Mouse (Mus musculus) heart, adult 18-20 months (tissue): Measurements from ENCODE around the gene Klkb1. TPM values are rescaled to one million over a fixed set of nuclear protein-coding genes. Genes with fewer than 3 reads are reported as not detected.
"Not testable (repeated sequence)": the region's sequence is repeated elsewhere in the genome, so short reads cannot be mapped to it uniquely, and the experiment has no call there.

Experiments used
- DNase-seq, 2 experiments: peaks; one replicate each; pipeline ENCODE4 v3.0.0; 2021 to 2022; ENCODE audit warnings: mixed read lengths in 1 of 2
- long read RNA-seq, 2 experiments: library from polyadenylated mRNA; stranded (forward); transcript quantifications; one replicate each; pipeline ENCODE4 v2.0.0; 2021
- total RNA-seq, 2 experiments: library from RNA; stranded (reverse); gene quantifications; 2 replicates each; pipeline ENCODE4 v1.2.3; 2021

Gene Klkb1
- not detected for total RNA-seq
- long read RNA-seq, experiment 1 = 0 reads
- long read RNA-seq, experiment 2 = 0 reads

GRCm38 (mm10) chr8:45294687-45295086 is at the start of gene Klkb1:
Gene Klkb1 (minus strand): TSS chr8:45294859.
- no peak for DNase-seq

- DNase-seq = no peak
Observed at GRCm38 (mm10) chr8:45344298-45344697, 49.6 kb upstream of the Klkb1 start.

GRCm38 (mm10) chr8:45341630-45342628 is 47.3 kb upstream of the Klkb1 start:
- no peak for DNase-seq

GRCm38 (mm10) chr8:45333493-45333892 is 38.8 kb upstream of the Klkb1 start:
- DNase-seq = peak; percentile 49 to 57

DNA sequence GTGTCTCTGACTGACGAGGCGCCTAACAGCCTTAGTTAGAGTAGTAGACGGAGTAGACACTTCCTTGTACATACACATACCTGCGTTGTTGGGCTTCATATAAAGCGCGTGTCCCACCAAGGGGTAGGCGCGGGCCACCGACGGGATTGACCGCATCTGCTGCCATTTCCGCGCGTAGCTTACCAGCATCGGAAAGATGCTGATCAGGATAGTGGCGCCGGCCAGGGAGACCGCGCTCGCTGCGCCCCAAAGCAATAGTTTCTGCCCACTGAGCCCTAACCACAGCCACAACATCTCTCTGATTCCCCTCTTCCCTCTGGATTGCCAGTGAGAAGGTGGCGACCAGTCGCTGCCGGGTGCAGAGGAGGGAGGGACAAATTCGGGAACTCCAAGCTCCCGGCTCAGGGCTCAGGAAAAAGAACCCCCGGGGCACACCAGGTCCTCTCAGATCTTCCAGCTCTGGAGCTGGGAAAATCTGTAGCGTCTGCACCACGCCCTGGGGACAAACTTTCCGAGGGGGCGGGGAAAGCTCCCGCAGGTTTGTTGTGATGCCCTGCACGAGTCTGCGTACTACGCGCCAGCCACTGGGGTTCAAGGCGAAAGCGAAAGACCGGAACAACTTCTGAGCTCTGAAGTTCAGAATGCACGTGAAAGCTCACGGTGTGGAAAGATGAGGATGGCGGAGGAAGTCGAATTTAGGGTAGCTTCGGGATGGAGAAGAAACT is 38.2 kb upstream of the Klkb1 start, which contains the start of gene Cyp4v3:
TSS of gene Cyp4v3 (minus strand) at position 532 of the 725 bp plus-strand sequence.
- peak; percentile 84 to 90 for DNase-seq

- DNase-seq = no peak
Observed at GRCm38 (mm10) chr8:45330856-45331255, 36.2 kb upstream of the Klkb1 start.

DNA sequence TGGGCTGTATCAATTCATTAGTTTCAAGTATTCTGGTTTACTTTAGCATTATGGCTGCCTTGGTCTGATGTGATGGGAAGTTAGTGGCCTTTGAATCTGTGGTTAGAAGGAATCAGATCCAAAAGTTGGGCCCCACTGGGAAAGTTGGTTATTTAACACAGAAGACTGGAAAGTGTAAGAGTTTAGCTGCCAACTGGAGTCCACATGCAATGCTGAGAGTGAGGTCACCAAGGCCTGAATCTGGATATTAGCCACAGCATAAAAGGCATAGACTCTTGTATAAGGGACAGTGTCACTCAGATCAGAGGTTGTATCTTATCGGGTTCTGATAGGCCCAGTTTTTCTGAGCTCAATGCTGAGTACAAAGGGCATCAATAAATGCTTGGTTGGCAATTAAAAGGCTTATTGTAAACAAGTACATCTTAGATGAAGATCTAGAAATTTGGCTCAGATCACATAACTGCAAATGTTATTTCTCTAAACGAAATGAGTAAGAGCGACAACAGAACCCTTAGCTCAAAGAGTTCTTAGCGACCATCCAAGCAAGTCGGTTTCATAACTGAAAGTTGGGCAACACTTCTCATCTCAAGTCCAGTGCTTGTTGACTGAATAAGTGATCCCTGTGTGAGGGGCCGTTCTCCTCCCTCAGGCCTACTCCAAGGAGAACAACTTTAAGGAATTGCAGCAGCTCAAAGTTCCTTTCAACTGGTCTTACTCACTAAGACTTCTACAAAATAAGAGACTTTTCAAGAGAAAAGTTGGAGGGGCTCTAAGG is 34.7 kb upstream of the Klkb1 start:
- DNase-seq = peak; percentile 15 to 33

DNA sequence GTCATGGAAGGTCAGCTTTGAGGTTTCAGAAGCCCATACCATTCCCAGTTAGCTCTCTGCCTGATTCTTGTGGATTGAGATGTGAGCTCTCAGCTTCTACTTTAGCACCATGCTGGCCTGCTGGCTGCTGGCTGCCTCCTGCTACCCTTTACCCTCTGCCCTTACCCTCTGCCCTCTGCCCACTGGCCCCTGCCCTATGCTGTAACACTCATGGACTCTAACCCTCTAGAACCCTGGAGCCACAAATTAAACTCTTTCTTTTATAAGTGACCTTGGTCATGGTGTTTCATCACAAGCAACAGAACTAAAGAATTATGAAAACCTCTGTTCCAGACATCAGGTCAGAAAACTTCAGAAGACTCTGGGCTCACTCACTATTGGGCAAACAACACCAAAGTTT is 32.4 kb upstream of the Klkb1 start:
- not testable (repeated sequence) for DNase-seq

DNA sequence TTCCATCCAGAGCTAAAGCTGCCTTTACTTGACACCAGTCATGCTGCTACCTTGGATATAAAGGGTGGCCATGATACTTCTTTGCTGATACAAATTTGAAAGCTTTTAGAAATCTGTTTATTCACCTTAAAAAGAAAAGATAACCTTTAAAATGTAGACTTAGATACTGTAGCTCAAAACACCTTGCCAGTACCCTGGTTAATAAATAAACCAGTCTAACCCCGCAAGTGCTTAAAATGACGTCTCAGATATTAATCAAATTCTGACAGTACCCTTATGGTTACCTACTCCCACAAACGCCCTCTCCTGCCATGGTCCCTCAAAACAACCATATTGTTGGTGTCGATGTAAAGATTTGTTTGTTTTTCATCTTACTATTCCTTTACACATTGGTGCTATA is 29.5 kb upstream of the Klkb1 start:
- no peak for DNase-seq

GRCm38 (mm10) chr8:45321365-45321764 is 26.7 kb upstream of the Klkb1 start:
- no peak for DNase-seq

DNA sequence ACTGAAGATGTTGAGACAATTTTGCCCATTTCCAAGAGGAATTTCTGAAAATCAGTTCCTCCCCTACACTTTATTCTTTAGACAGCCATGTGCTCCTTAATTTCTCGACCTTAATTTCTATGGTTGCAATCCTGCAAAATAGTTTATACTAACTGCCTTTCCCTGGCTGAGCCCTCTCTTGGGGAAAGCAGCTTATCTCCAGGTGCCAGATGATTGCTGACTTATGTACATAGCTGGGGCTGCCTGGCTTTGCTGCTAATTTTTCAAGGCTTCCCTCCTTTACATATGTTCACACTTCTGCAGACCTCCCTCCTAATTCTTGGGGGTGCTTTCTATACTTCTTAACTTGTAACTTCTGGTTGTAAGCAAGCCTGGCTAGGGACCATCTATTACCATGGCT is 26.3 kb upstream of the Klkb1 start:
- no peak for DNase-seq

DNA sequence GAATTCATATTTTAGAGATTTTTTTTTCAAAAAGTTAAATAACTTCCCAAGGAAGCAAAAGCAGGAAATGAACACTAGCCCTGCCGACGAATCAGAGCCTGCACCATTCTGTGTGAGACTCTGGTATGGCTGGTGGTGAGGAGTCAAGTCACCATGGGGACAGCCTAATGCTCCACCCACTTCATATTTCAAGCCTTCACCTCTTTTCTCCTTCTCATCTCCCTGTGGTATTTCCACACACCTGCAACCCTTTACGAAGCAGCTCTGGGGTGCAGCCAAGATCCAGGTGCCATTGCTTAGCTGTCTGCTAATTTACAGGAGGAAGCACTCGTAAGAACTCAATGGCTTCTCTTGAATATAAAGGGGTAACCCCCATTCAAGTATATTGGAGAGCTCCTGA is 16.3 kb upstream of the Klkb1 start:
- no peak for DNase-seq

DNA sequence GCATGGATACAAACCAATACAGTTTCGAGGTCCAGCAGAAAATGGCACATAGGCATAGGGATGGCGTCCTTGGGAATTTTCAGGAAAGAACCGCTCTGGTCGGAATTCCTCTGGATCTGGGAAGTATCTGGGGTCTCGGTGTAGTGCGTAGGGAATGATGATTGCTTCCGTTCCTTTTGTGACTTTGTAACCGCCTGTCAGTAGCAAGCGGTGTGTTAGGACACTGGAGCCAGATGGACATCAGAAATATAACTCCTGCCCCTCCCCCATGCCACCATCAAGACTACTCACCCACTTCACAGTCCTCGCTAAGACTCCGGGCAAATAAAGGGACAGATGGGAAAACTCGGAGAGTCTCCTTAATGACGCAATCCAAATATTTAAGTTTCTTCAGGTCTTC is 13.7 kb upstream of the Klkb1 start, which contains the start of gene Gm45753:
TSS of gene Gm45753 (minus strand) at position 101 of the 400 bp plus-strand sequence.
- no peak for DNase-seq

DNA sequence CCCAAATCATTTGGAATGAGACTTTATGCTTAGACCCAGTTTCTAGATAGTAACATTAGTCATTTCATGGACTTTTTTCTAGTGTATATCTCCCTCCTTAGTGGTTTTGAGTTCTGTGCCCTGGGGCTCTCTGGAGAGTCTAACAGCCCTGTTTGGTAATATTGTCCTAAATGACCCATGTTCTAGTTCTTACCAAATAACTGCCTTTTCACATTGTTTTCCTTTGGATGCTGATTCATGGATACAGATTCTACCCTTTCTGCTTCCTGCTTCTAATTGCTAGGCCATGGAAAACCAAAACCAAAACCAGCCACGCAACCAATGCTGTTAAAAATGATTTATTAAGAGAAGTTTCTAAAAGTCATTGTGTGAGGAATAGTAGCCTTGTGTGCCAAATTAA is 10.8 kb upstream of the Klkb1 start:
- DNase-seq = no peak

GRCm38 (mm10) chr8:45304354-45304753 is 9.7 kb upstream of the Klkb1 start:
- DNase-seq = no peak

DNA sequence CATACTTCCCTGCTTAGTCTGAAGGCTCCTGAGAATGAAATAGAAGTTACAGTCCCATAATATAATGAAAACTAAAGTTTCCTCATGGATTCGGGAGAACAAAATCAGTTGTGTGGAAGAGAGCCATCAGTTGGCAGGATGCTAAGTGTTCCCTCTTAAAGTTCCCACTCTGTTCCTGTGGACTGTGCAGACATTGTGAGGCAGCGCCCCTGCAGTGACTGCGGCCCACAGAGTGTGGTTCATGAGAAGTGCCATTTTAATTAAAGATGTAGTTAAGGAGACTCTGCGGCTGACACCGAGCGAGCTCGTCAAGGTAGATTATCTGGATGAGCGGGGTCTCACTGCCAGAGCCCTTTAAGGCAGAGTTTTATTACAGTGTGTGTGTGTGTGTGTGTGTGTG is 7.7 kb upstream of the Klkb1 start:
- DNase-seq = no peak

DNA sequence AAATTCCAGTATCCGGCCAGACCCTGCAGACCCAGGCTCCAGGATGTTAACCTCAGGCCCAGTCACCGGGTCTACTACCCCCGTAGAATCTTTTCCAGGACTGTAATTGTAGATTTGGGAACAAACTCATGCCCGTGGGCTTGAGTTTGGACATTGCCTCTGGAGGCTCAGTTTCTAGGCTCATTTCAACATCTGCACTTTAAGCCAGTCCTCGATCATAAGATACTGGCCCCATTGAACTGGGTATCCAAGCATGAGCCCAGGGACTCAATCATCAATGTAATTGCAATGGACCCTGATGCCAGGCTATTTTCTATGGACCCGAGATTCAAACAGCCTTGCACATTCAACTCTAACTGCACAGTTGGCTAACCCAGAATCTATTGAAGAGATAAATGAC is 617 bp upstream of the Klkb1 start:
- DNase-seq = no peak

- DNase-seq = no peak
Observed at GRCm38 (mm10) chr8:45291790-45292189, 2.9 kb downstream of the Klkb1 start.

DNA sequence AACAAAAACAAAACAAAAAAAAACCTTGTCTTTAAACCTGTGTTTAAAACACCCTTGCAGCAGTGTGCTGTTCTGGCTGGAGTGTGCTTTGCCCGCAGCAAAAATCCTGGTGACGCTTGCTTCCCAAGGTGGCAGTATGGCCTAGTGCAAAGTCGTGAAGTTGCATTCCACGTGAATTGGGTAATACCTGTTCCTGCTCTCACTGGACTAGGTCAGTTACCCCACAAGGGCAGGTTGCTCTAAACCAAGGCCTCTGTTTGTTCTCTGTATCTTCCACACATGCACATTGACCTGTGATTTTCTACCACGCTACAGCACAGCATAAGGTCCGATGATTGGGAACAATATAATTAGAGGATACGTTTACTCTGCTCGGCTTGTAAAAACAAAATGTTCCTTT is 13.0 kb downstream of the Klkb1 start:
- no peak for DNase-seq

DNA sequence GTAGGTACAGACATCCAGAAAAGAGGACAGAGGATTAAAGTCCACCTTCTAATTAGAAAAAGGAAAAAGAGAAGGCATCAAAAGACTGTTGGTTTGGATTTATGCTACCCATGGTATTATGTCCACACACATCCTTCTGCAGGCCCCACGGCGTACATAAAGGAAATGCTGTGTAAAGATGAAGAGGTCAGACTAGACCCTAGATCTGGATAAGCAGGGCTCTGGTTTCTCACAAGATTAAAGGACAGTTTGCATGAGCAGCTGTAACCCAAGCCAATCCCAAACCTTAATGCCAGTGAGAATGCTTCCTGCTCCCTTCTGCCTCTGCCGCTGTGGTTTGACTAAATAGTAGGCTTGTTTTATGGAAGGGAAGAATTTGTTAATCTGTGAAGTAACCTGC is 17.2 kb downstream of the Klkb1 start:
- DNase-seq = no peak

- DNase-seq = no peak
Observed at GRCm38 (mm10) chr8:45274317-45274716, 20.3 kb downstream of the Klkb1 start.

- no peak for DNase-seq
Observed at GRCm38 (mm10) chr8:45269056-45269455, 25.6 kb downstream of the Klkb1 start.
